Mouse (Mus musculus) heart, adult 11 months (tissue): ENCODE measurements around the gene Spata2l.

Source experiments
- DNase-seq: peaks from one replicate; pipeline ENCODE4 v3.0.0; 2022

Gene Spata2l

GRCm38 (mm10) chr8:123191908-123192307 is 44.1 kb downstream of the Spata2l start:
- DNase-seq = no peak

- peak; percentile 97 for DNase-seq
Measured at GRCm38 (mm10) chr8:123190678-123191077, 45.4 kb downstream of the Spata2l start.

GRCm38 (mm10) chr8:123188841-123189240 is 47.2 kb downstream of the Spata2l start:
- no peak for DNase-seq

GRCm38 (mm10) chr8:123188006-123188405 is 48.0 kb downstream of the Spata2l start:
- no peak for DNase-seq

GRCm38 (mm10) chr8:123185566-123186409 is 50.2 kb downstream of the Spata2l start, which contains the start of gene Dpep1:
Dpep1 (plus strand) TSS chr8:123186242.
- DNase-seq = peak; percentile 99

- peak; percentile 98 for DNase-seq
Measured at GRCm38 (mm10) chr8:123181391-123181790, 54.6 kb downstream of the Spata2l start.
